Mouse (Mus musculus): ENCODE results near the gene Senp5. TPM values are rescaled to one million over a fixed set of nuclear protein-coding genes. Genes with fewer than 3 reads are reported as not detected.

Senp5 gene
- polyA plus RNA-seq (2015; fragmentation: Illumina TruSeq; extraction: RNeasy Lipid Tissue Mini Kit (QIAGEN cat#74804); ENCODE audit: insufficient read depth, low replicate concordance) = 30.1 TPM

DNA sequence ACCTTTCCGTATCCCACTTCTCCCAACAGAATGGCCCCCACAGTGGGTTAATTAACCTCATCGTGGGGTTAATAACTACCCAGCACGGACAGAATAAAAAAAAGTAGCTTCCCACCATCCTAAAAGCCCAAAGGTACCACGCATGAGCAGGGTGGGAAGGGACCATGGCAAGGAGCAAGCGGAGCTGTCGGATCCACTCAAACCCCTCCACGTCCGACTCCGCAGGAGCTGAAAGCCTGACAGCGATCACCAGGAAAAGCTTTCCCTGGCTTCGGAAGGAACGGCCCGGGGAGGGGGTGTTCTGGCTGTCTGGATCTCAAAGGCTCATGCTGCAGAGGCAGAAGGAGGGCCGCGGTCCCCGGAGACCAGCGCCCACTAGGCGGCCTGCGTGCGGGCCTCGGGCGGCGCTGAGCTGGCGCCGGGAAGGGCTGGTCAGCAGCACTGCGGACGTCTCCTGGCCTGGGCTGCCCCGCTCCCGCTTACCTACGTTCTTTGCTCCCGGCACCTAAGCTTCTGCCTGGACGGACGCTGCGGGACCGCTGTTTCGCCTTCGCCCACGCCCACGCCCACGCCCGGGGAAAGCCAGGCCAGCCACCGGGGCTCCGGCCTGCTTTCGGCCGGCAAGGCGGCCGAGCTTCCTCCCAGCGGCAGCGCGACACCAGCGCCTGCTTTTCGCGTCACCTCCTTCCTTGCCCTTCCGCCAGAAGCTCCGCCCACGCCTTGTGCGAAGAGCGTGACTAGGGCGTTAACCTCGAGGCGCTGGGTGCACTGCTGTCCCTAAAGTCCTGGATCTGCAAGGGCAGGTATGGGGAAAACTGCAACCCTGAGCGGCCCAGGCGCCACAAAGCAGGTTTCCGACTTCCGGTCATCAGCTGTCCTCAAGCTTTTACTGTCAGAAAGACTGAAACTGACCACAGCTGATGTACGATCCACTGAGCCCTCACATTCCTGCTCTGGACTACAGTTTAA, at the start of gene Senp5:
Gene Senp5, minus strand, starts transcription at position 779 of the 969 bp plus-strand sequence.

DNA sequence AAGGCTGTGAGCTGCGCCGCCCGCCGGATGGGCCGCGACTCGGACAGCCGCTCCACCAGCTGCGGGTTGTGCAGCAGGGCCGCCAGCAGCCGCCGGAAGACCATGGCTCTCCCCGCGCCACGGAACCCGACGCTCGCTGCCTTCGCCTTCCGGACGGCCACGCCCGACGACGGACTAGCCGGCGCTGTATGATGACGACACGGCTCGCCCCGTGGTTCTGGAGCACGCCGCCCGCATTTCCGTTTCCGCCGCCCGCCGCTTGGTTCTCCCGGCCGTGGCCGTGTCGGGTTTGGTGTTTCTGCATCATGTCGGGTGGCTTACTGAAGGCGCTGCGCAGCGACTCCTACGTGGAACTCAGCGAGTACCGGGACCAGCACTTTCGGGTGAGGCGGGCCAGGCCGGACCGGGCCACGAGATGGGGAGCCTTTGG, 54.7 kb downstream of the Senp5 start, which contains the start of the genes 0610012G03Rik and Ncbp2:
Gene 0610012G03Rik, minus strand, starts transcription at position 150 of the 430 bp plus-strand sequence.
Gene Ncbp2, plus strand, starts transcription at position 169 of the 430 bp plus-strand sequence.

DNA sequence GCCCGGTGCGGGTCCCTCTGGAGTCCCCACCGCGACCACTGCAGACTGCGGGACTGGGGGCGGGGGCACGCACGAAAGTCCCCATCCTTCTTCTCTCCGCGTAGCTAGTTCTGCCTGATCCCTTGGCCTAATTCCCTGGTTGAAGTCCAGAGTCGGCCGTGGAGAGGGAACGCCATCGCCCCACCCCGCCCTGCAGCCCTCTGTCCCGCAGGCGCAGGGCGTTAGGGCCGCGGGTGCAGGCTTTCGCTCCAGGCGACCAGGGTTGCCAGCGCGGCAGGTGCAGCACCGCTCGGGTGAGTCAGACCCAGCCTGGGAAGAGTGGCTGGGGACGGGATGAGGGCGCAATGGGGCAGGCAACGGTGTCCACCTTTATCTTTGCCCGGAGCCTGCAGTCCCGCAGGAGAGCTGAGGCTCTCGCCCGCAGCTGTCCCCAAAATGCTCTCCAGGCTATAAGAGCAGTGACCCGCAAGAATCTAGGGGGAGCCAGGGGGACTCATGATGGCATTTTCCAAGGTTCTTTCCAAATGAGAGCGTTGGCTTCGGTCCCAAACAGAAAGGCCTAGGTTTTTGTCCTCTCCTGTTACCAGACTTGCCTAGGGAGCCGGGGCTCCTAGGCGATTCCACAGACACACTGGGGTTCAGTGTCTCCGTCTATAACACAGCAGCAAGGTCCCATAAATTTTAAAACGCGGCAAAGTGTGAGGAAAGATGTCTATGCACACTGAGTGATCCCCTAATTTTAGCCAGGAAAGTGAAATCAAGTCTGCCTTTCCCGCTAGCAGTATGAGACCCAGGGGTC, 69.1 kb downstream of the Senp5 start, which contains the start of gene Pigz:
Gene Pigz, plus strand, starts transcription at position 101 of the 799 bp plus-strand sequence.

Other genes starting within 250 kb of the Senp5 start
- 0.06 TPM for gene Meltf, start 124.5 kb downstream of the Senp5 start, polyA plus RNA-seq (2015; fragmentation: Illumina TruSeq; extraction: RNeasy Lipid Tissue Mini Kit (QIAGEN cat#74804); ENCODE audit: insufficient read depth, low replicate concordance)
- 1.4 TPM for gene Pigz, start 69.4 kb downstream of the Senp5 start, polyA plus RNA-seq (2015; fragmentation: Illumina TruSeq; extraction: RNeasy Lipid Tissue Mini Kit (QIAGEN cat#74804); ENCODE audit: insufficient read depth, low replicate concordance)
- gene 0610012G03Rik, start 54.8 kb downstream of the Senp5 start, polyA plus RNA-seq (2015; fragmentation: Illumina TruSeq; extraction: RNeasy Lipid Tissue Mini Kit (QIAGEN cat#74804); ENCODE audit: insufficient read depth, low replicate concordance) = 12.1 TPM
- 54.5 TPM for gene Ncbp2, start 54.8 kb downstream of the Senp5 start, polyA plus RNA-seq (2015; fragmentation: Illumina TruSeq; extraction: RNeasy Lipid Tissue Mini Kit (QIAGEN cat#74804); ENCODE audit: insufficient read depth, low replicate concordance)
- 109 TPM for gene Pak2, start 76.1 kb upstream of the Senp5 start, polyA plus RNA-seq (2015; fragmentation: Illumina TruSeq; extraction: RNeasy Lipid Tissue Mini Kit (QIAGEN cat#74804); ENCODE audit: insufficient read depth, low replicate concordance)
- gene Pigx, start 96.5 kb upstream of the Senp5 start, polyA plus RNA-seq (2015; fragmentation: Illumina TruSeq; extraction: RNeasy Lipid Tissue Mini Kit (QIAGEN cat#74804); ENCODE audit: insufficient read depth, low replicate concordance) = 59.4 TPM
- gene Cep19, start 96.5 kb upstream of the Senp5 start, polyA plus RNA-seq (2015; fragmentation: Illumina TruSeq; extraction: RNeasy Lipid Tissue Mini Kit (QIAGEN cat#74804); ENCODE audit: insufficient read depth, low replicate concordance) = 11.7 TPM
- 72.5 TPM for gene Nrros, start 162.3 kb upstream of the Senp5 start, polyA plus RNA-seq (2015; fragmentation: Illumina TruSeq; extraction: RNeasy Lipid Tissue Mini Kit (QIAGEN cat#74804); ENCODE audit: insufficient read depth, low replicate concordance)
- gene Bex6, start 176.5 kb upstream of the Senp5 start, polyA plus RNA-seq (2015; fragmentation: Illumina TruSeq; extraction: RNeasy Lipid Tissue Mini Kit (QIAGEN cat#74804); ENCODE audit: insufficient read depth, low replicate concordance) = 10.9 TPM
- 16.7 TPM for gene Fbxo45, start 243.9 kb upstream of the Senp5 start, polyA plus RNA-seq (2015; fragmentation: Illumina TruSeq; extraction: RNeasy Lipid Tissue Mini Kit (QIAGEN cat#74804); ENCODE audit: insufficient read depth, low replicate concordance)
- 20.3 TPM for gene Wdr53, start 243.9 kb upstream of the Senp5 start, polyA plus RNA-seq (2015; fragmentation: Illumina TruSeq; extraction: RNeasy Lipid Tissue Mini Kit (QIAGEN cat#74804); ENCODE audit: insufficient read depth, low replicate concordance)